Mouse (Mus musculus) olfactory bulb, adult 2 months (tissue): Measurements from ENCODE around the gene Rtl10.

Experiments
- CTCF ChIP-seq: fragments of 200-500 bp; IDR thresholded peaks from 2 replicates; pipeline ENCODE4 v1.5.1; 2012; ENCODE audit warnings: low read depth, mild to moderate bottlenecking, low read length, moderate library complexity; ENCODE audit not compliant: insufficient read depth
- POLR2A ChIP-seq: fragments of 200-500 bp; IDR thresholded peaks from 2 replicates; pipeline ENCODE4 v1.6.1; 2012; ENCODE audit warnings: mild to moderate bottlenecking, low read depth, low read length, moderate library complexity; ENCODE audit not compliant: insufficient read depth

GRCm38 (mm10) chr16:18460826-18461225, 37.9 kb upstream of the Rtl10 start:
- TF ChIP-seq CTCF (no peak), POLR2A (no peak)
